Mouse (Mus musculus) kidney, postnatal 4 days (tissue): ENCODE results near the gene Zfp746.

Experiments
- DNase-seq, 2 experiments: peaks; one replicate each; pipeline ENCODE4 v3.0.0; 2021; ENCODE audit warnings: mixed read lengths in 2 of 2

Zfp746 gene

DNA sequence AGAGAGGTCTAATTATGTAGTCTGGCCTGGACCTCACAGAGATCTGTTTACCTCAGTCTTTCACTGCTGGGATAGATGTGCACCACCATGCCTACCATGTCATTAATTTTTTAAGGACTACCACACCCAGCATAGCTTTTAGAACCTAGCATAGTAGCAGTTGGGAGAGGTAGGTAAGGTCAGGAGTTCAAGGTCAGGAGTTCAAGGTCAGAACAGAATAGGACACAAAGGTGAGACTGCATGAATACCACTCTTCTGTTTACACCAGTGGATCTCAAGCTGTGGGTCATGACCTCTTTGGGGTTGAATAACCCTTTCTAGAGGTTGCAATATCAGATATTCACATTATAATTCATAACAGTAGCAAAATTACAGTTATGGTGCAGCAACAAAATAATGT lies 53.7 kb downstream of the Zfp746 start:
- no peak for DNase-seq

DNA sequence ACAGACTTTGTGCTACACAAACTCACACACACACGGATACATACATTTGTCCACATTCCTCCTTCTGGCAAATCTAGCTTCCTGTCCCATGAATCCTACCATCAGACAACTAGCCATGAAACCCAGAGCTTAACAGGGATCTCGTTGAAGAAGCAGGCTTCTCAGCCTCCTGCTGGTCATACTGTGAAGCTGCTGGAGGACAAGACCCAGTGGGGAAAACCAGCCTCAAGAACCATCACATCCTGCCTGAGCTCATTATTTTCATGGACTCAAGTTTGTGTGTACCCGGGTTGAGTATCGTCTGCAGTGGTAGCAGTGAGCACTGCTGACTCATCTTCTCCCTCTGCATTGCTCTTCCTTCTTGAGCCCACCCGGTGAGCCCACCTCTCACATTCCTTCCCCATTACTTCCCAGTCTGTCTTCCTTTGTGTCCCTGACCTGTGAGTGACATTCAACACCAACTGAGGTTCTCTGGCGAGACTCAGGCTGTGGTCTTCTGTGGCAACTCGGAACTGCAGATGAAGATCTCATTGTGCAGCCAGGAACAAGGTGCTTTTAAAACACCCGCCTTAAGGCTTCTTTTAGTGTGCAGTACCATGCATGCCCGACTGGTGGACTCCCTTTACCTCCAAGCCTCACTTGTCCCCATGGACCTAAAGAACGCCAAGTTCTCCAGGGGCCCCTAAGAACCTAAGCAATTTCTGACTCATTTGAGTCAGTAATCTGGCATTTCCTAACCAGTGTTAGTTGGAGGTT lies 60.3 kb downstream of the Zfp746 start:
- DNase-seq, result peak in 1 of 2 experiments; percentile 16

DNA sequence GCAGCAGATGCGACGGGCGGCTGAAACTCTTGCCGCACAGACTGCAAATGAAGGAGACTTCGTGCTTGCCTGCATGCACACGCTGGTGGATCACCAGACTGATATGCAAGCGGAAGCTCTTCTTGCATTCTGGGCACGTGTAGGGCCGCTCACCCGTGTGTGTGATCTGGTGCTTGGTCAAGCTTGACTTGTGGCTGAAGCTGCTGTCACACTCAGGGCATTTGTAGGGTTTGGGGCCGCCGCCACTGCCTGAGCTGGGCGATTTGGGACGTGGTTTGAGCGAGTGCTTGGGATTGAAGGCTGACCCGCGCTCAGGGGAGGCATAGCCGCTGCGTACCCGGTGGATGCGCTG lies 61.4 kb downstream of the Zfp746 start:
- DNase-seq, result no peak

DNA sequence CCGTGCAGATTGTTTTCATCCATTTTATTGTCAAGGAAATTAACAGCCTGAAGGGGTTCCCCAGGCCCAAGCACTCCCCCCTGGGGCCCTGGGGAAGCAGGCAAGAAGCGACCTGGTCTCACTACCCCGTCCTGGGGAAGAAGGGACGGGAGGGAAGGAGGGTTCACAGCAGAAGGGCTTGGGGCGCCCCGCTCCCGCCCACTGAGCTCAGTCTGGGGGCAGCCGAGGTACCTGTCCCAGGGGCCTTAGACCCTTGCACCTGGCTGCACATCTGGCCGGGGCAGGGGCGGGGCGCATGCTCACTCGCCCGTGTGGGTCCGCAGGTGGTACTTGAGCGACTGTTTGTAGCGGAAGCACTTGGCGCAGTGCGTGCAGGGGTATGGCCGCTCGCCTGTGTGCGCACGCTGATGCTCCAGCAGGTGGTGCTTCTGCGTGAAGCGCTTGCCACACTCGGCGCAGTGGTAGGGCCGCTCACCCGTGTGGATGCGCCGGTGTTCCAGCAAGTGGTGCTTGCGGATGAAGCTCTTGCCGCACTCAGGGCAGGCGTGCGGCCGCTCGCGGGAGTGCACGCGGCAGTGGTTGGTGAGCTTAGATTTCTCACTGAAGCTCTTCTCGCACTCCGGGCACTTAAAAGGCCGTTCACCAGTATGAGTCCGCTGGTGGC lies 61.9 kb downstream of the Zfp746 start:
- DNase-seq, result peak; percentile 27 to 54

DNA sequence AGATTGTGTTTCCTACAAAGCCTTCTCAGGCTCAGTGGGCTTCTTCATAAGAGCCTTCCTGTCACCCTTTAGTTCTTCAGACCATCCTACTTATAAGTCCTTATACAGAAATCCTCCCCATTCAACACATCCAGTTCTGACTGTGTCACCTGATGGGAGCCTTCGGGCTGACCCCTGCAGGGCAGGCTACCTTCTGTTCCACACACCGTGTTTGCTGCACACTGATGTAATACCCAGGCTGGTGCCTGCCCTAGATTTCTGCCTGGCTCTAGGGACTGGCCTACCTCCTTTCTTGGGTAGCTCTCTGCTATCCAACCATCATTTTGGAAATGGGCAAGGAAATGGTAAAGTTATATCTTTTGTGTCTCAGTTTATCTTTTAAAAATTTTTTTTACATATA lies 63.7 kb downstream of the Zfp746 start:
- DNase-seq, result no peak

DNA sequence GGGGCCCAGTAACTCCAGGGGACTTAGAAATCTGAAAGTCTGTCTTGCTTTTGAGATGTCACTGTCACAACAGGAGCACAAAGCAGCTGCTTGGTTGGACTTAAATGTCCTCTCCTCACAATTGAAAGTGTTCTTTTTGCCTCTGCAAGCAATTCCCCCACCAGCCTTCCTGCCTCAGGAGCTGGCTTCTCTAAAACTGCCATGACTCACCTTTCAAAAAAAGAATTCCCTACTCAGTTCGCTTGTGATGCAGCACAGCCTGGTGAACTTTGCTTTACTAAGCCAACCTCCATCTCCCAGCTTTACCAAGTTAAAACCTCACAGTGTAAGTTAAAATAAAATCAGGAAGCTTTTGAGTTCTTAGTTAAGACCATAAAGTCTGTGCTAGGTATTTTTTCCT lies 64.7 kb downstream of the Zfp746 start:
- no peak for DNase-seq

DNA sequence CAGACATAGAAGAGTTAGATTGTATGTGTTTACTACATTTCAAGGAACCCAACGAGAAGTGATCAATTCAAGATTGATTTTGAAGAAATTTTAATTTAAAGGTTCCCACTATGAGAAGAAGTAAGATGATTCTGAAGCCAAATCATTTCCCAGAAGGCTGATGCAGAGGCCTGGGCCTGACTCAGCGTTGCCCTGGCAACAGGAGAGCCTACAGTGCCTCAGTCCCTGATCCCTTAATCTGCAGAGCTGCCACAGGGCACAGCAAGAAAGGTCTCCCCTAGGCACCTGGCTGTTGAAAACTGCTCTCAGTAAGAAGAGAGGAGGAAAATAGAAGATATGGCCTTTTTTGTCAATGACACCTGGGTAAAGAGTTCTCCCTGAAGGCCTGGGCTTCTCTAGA lies 66.4 kb downstream of the Zfp746 start:
- DNase-seq, result no peak

DNA sequence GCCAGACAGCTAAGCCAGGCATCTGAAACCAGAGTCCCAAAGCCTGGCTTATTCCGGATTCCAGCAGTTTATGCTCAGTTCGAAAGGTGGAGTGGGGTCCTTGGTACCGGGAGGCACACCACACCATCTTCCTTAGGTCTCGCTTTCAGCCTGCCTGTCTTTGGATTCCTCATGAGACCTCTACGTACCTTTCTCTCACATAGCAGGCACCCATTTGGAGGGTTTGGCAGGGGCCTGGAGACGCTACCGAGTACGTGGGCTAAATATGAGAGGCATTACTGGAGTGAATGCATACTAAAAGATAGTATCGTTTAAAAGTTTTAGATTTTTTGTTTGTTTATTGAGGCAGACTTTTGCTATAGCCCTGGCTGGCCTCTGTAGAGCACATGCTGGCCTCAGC lies 69.6 kb downstream of the Zfp746 start:
- no peak for DNase-seq

DNA sequence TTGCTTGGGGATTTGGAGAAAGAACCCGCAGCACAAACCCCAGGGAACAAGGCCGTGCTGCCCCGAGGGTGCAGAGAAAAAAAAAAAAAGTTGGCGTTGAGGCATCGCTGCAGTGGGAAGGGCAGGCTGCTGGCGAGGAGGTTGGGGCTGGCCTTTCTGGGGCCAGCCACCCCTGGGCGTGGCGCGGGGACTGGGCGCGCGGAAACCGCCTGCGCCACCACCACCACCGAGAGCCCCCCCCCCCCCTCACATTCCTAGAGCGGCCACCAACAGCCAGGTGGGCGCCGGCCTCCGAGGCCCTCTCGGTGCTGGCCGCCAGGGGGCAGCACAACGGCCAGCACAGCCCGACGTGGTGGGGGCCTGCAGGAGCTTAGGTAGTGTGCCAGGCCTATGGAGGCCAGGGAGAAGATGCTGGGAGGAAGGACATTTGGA lies 70.3 kb downstream of the Zfp746 start:
- peak; percentile 82 to 90 for DNase-seq
